Mouse (Mus musculus): ENCODE results near the gene Cab39l.
"Not testable (repeated sequence)": the region's sequence is repeated elsewhere in the genome, so short reads cannot be mapped to it uniquely, and the experiment has no call there.

Gene Cab39l

DNA sequence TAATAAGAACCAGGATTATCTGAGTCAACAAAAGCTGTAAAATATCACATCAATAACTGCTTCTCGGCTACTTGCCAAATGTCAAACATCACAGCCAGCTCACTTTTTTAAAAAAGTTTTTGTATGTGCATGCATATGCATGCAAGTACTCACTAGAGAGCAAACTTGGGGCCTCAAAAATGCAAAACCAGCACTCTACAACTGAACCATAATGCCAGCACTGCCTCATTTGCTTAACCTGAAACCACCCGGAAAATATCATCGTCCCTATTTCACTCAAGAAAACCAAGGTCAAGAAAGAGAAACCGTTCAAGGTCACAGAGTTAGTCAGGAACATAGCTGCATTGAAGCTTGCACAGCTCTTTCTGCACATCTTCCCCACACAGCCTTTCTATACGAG, 135.6 kb downstream of the Cab39l start:
- DNase-seq (ENCODE audit: low spot score): no peak

DNA sequence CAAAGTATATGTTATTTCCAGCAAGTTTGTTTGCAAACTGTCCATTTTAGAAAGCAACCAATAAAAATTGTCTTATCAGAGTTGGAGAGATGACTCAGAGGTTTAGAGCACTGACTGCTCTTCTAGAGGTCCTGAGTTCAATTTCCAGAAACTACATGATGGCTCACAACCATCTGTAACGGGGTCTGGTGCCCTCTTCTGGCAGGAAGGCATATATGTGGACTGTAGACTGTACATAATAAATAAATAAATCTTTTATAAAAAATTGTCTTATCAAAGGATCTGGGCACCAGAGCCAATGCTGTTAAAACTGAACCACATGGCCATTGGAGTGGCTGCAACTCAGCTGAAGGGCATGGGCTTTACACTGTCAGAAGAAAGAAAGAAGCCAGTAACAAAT, 149.8 kb downstream of the Cab39l start:
- no peak for DNase-seq (ENCODE audit: low spot score)

DNA sequence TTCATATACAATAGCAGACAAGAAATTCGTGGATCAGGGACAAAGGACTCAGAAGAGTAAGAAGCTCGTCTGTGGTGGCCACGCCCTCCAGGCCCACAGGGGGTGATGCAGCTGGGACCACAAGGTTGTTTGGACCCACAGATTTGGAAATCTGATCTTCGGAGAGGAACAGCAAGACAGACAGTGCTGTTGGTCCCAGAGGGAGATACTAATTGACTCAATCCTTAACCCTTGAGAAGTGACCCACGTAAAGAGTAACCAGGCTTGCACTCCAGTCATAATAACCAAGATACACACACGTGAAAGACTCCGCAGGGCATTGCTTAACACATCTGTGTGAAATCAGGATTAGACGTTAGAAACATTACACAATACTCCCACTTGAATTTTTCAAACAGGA, 151.1 kb downstream of the Cab39l start:
- DNase-seq (ENCODE audit: low spot score): no peak

DNA sequence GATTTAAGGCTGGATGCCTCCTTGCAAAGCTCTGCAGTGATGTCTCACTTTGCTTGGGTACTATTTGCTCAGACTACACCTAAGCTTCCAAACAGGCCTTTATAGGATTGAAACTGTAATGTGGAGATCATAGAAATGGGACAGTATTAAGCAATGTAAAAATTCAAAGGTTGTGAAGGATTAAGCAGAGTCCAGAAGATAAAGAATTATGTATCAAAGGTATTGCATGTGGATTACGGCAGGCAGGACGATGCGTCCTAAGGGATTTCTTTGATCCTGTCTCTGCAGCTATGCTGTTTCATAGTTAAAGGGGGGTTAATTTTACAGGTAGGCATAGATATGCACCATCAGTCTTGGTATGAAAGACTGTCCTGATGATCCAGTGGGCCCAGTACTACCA, 151.8 kb downstream of the Cab39l start:
- no peak for DNase-seq (ENCODE audit: low spot score)

DNA sequence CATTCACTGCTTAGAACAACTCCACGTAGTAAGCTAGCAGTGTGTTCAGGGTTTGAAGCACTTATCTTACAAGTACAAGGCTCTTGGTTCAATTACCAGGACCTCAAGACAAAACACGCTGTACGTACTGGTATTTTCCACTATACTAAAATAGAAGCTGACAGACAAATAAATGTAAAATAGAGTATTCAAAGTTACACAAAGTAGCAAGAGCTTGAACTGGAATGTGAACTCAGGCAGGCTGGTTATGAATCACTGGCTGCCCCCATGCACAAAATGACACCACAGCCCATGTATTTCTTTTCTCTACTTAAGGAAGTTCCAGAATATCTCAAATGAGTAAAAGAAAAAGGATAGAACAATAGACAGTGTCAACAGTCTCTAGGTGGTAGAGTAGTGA, 154.2 kb downstream of the Cab39l start:
- no peak for DNase-seq (ENCODE audit: low spot score)

DNA sequence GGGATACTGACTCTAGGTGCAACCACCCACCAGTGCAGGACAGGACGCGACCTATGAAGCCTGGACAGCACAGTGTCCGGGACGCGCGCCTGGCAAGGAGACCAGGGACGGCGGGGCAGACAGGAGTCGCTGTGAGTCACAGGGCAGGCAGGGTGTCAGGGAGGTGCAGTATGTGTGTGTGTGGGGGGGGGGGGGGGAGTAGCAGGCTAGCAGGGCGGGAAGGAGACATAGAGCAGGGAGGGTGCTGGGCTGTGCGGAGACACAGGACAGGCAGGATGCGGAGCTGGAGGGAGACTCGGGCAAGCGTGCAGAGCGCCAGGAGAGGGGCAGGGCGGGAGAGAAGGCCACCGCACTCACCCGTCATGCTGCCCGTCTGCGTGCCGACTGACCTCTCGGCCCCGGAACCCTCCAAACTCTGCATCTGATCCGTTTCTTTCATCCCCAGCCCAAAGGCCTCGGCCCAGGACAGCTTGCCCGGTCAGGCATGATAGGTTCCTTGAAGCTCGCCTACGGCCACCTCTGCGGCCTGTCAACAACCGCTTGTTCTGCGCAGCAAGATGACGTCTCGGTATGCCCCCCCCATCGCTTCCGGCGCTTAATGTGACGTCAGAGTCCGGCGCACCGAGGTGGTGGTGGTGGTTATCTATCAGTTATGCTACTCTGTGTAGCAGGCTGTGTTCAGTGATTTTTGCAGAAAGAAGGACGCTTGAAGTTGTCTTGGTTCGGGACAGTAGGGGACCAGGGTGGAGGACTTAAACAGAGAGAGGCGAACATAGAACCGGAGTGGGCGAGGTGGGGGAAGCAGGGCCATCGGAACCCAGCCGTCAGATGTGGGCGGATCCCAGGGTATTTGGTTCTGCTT, 156.9 kb downstream of the Cab39l start, which contains the start of gene Cdadc1:
TSS of gene Cdadc1 (minus strand) at position 562 of the 862 bp plus-strand sequence.
- DNase-seq (ENCODE audit: low spot score): peak; percentile 99

DNA sequence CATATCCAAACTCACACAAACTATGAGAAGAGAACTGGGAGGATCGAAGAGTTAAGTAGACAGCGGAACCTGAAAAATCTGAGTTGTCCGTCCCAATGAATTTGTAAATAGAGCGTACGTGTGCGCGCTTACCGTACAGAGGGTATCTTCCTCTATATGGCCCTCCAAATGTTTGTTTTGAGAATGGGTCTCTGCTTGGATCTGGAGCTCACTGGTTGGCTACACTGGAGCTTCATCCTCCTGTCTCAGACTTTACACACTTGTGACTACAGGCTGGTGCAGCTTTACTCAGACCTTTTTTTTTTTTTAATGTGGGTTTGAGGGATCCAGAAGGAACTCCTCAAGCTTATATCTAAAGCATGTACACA, 157.5 kb downstream of the Cab39l start:
- DNase-seq (ENCODE audit: low spot score): no peak

DNA sequence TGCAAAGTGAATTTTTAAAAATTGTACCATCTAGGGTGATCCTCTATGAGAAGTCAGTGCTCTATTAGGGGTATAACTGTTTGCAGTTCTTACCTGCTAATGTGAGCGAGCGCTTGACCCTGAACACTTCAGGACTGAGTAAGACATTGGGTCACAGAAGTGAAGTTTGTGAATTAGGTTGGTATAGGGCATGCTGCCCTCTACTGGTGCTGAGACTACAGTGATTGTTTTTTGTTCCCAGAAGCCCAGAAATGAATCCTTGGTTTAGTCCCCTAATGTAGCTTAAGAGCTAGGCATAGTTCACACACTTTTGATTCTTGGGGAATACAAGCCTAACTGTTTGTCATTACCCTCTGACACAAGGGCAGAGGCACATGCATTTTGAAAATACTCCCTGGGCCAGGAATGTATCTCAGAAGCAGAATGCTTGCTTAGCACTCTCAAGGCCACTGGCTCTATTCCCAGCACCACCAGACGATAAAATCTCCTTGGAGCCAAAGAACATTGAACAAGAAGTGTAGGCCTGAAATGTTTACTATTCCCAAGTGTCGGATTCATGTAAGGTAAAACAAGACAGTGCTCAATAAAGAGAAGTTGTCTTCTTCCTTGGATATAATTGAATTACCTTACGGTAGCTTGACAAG, 163.4 kb downstream of the Cab39l start:
- DNase-seq (ENCODE audit: low spot score): no peak

DNA sequence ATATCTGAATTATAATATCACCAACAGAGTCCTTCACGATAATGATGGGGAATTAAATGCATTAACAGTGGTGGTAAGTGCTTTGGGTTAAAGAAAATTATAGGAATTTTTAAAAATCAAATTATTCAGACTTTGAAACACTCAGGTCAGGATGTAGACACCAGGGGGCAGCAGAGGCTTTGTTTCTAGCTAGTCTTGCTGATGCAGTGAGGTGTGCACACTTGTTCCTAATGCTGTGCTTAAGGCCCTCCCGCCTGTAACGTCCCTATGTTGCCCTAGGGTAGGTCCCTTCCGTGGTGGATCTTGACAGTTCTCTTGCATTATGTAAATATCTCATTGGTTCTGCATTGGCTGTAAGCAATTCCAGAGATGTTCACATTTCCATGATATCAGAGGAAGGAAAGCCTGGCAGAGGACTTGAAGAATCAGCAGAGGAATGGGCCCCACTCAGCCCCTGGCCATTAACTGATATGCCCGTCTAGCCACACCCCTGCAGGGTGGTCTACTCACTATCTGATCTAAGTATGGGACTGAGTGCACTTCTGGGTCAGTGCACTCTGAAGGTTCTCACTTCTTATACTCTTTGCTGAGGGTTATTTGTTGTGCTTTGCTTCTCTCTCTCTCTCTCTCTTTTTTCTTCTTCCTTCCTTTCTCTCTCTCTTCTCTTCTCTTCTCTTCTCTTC, 165.0 kb downstream of the Cab39l start:
- DNase-seq (ENCODE audit: low spot score): no peak

DNA sequence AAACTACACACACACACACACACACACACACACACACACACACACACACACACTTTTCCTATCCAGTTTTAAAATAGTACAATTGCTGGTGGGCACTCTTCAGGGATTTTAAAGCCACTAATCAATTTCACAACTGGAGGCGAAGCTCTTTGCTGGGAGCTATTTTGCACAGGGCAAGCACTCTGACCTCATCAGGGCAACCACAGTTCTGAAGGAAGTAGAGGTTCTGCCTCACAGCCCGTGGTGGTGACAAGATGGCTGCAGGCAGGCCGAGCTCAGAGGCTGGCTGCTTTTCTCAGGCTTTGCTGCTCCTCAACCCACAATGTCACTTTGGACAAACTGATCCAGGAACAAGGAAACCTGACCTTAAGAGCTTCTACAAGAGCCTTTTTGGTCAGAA, 166.2 kb downstream of the Cab39l start:
- no peak for DNase-seq (ENCODE audit: low spot score)

DNA sequence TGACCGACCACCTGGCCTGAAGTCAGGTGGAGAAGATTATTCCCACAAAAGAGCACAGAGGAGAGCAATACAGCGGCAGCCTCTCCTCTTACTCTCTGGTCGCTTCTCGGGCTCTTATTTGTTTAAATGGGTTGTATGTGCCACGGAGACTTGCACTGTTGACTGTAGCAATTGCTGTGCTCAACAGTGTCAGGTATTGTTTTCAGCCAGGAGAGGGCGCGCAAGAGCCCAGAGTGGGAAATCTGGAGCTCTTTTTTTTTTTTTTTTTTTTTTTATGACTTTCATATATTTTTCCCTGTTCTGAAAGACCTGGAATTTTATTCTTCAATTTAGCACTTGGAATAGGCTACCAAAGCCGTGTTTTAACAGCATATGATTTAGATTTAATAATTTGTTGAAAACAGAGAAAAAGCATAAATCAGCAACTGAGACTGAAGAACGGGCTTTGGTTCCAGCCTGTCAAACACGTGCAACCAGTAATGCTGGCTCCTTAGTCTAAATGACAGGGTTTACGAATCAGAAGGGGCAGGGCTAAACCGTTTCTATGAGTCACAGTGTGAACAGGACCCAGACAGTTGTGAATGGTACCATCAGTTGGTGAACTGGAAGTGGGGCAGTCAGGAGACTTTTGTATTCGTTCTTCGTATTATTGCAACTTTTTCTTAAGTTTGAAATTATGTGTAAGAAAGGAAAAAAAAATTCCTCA, 172.3 kb downstream of the Cab39l start:
- no peak for DNase-seq (ENCODE audit: low spot score)

DNA sequence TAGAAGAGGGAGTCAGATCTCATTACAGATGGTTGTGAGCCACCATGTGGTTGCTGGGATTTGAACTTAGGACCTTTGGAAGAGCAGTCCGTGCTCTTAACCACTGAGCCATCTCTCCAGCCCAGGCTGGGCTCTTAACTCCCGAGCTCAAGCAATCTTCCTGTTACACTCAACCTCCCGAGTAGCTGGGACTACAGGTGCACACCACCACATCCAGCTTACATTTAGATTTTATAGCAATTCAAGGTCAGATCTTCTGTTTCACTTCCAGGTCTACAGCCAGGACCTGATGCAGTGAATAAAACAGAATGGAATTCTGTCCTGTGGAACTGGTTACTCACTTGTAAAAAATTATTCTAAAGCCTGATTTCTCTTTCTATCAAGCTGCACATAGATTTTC, 173.4 kb downstream of the Cab39l start:
- DNase-seq (ENCODE audit: low spot score): not testable (repeated sequence)

DNA sequence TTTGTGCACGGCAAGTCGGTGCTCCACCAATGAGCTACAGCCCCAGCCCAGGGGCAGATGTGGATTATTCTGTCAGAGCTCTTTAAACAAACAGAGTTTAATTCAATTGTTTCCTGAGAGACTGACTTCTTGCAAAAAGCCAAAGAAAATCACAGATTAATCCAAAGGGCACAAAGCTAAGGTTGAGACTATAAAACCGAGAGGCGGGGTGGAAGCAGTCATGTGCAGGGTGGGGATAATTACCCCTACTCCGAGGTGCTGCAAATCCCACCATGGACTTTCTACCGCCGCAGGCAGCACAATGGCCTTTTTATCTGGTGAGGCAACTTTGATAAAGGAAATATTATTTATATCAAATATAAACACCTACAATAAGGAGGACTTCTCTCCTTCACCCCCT, 176.0 kb downstream of the Cab39l start:
- DNase-seq (ENCODE audit: low spot score): no peak

DNA sequence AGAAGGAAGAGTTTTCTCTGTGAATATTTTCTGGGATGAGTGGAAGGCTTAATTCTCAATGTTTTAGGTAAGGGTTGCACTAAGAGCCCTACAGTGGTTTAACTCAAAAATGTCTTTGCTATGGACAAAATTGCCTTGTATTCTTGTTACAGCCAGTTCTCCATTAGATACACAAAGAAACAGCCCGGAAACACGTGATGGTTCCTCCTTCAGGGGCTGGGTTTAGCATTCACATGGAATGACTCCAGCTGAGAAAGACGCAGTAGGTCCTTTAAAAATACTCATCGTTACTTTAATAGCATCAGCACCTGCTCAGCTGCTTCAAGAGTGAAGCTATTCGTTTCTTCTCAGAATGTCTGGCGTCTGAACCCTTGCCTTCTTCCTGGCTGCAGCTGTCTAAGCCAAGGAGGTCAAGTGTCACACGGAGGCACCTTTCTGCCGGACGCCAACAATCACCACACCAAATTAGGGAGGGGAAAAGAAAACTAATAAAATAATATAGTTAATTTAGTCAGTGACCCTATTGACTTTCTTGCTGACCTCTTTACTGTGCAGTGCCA, 183.6 kb downstream of the Cab39l start:
- DNase-seq (ENCODE audit: low spot score): no peak

DNA sequence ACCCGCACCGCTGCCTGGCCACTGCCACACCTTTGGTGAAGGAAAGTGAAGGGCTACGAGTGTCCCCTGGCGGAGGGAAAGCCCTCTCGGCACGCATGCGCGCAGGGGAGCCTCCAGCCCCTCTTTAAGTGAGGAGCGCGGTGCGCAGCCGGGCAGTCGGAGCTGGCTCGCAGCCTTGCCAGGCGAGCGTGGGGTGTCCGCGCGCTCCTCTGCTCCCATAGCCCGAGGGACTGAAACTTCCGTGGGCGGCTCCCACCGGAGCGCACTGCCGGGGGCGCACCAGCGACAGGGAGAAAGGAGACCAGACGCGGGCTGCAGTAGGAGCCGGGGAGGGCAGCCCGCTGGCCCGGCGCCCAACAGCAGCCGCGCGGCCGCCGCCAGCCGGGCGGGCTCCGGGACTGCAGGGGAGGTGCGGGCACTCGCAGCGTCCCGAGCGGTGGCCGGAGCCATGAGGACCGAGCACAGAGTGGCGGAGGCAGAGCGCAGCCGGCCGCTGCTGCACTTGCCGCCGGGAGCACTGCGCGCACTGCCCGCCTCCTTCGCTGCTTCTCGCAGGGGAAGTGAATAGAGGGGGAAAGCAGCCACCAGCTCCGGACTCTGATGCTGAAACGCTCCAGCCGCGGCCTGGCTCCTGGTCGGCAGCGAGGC, 184.5 kb downstream of the Cab39l start, which contains the start of gene Shisa2:
TSS of gene Shisa2 (plus strand) at position 151 of the 648 bp plus-strand sequence.
- peak; percentile 59 for DNase-seq (ENCODE audit: low spot score)

DNA sequence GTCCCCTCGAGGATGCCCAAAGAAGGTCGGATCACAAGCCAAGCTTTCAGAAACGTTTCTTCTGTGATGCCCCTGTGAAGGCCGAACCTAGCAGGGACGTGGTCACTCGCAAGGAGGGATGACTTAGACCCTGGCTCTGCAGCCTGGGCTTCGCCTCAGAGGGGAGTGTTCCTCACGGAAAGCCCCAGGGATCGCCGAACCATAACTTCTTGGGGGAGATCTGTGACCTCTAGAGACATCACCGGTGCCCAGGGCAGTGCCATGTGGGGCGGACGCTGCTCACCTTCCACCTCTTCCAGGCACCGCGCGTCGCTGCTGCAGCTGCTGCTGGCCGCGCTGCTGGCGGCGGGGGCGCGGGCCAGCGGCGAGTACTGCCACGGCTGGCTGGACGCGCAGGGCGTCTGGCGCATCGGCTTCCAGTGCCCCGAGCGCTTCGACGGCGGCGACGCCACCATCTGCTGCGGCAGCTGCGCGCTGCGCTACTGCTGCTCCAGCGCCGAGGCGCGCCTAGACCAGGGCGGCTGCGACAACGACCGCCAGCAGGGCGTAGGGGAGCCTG, 185.1 kb downstream of the Cab39l start:
- DNase-seq (ENCODE audit: low spot score): no peak

DNA sequence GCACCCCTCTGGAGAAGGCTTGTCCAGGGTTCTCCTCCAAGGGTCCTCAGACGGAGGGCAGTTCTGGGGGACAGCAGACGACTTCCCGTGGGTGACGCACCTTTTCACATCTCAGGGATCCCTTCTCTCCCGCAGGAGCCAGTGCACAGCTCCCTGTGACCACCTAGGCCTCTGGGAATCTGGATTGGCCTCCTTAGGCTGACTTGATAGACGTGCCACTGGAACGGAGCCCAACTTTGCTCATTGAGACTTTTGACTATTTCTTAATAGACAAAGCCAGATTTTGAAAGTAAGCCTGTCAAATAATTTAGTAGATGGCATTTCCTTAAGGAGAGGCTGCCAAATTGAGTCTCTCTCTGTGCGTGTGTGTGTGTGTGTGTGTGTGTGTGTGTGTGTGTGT, 185.9 kb downstream of the Cab39l start:
- no peak for DNase-seq (ENCODE audit: low spot score)

DNA sequence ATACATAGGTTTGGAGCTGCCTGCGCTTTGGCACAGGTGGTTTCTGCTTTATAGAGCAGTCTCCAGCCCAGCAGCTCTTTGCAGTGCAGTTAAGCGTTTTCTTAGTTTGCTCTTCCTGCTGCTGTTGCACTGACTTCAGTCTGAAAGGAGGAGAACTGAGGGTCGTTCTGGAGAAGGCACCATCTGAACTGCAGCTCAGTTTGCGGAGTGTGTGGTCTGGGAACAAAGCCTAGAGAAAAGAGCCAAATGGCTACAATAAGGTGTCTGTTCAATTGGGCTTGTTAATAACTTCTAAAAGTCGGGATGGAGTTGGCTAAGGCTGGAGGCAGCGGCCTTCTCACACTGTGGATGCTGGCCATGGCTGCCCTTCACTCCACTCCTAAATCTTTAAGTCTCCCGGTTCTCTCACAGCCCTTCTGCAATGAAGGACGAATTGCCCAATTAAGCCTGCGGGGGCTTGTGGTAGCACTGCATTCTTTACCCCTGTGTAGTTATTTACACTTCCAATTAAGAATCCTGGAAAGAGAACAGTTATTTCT, 186.4 kb downstream of the Cab39l start:
- DNase-seq (ENCODE audit: low spot score): no peak

DNA sequence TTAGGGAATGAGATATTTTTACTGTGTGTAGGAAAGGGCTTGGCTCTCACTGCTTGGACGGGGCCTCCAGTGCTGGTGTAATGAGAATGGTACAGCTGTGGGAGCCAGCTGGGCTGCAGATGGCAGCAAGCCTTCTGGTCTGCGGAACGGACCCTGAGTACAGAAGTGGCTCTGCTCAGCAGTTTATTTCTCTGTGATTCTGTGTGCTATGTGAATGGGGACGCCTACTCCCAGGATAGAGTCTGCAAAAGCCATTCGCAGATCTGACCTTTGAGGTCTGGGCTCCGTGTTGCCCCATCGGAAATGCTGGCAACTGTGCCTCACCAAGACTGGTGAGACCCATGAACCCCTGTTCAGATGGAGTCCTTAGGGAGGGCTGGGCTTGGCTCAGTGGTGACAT, 187.1 kb downstream of the Cab39l start:
- DNase-seq (ENCODE audit: low spot score): no peak

DNA sequence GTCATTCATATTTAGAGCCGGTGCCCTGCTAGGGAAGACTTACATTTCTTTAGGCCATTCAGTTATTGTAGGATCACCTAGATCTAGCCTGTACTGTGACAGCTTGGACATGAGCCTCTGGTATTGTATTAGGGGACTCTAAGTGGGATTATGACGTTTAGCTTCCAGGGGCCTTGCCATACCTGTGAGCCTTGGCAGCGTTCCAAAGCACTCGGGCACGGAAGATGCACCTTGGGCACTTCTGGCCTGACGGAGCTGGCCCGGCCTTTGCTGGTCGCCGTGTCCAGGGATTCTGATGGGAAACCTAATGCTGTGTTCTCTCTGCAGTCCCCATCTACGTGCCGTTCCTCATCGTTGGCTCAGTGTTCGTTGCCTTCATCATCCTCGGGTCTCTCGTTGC, 188.5 kb downstream of the Cab39l start:
- DNase-seq (ENCODE audit: low spot score): no peak

DNA sequence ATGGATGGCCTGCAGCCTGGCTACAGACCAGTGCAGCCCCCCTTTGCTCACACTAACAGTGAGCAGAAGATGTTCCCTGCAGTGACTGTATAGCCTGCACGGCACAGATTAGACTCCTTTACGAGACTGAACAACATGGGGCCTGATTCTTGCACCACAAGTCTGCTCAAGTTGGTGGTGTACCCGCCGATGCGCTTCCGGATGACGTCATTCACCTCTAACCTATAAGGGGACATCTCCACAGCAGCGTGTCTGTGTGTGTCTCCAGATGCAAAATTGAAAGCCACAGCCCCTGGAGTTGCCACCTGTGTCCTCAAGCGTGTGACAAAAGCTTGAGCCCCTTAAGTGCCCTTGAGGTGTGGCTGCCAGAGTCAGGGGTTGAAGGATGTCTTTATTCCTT, 189.3 kb downstream of the Cab39l start:
- no peak for DNase-seq (ENCODE audit: low spot score)

All from ovary, postnatal 10 days (tissue).